Mouse (Mus musculus): ENCODE data around the gene Elmo1.

DNA sequence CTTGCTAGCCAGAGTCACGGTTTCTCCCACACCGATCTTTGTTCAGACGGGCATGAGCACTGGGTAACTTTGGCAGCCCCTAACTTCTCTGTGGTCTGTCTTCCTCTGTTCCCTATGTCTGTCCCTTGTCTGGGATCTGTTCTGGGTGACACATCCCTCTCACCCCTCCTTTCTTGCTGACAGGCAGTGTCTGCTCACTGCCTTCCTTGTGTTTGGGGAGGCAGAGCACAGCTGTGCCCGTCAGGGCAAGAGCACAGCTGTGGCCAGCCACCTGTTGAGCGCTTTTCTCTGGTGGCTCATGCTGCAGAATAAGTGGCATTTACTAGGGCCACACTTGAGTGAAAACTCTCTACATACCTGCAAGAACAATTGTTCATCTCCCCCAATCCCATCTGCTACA, 116.7 kb downstream of the Elmo1 start:
- TF ChIP-seq SRF (IDR thresholded peaks at IDR 0.05; ENCODE audit: control insufficient read depth, insufficient read length, low read depth): no peak
- no peak for TF ChIP-seq POLR2A (IDR thresholded peaks at IDR 0.05; ENCODE audit: insufficient read length, low read depth)
- TF ChIP-seq MYOG (IDR thresholded peaks at IDR 0.05; ENCODE audit: control insufficient read depth in 1 of 3, insufficient read depth in 1 of 3, insufficient read length in 2 of 3, low read depth in 2 of 3): peak; percentile 44 to 83 (median 82)
- no peak for TF ChIP-seq CEBPB (IDR thresholded peaks at IDR 0.05; ENCODE audit: insufficient read depth, poor library complexity, severe bottlenecking)
- no peak for TF ChIP-seq USF1 (IDR thresholded peaks at IDR 0.05; ENCODE audit: low read depth)
- peak; percentile 68 for TF ChIP-seq TCF3 (IDR thresholded peaks at IDR 0.05; ENCODE audit: insufficient read length, low read depth)
- TF ChIP-seq MAX (IDR thresholded peaks at IDR 0.05; ENCODE audit: low read depth): no peak
- no peak for TF ChIP-seq POLR2AphosphoS2 (IDR thresholded peaks at IDR 0.05; ENCODE audit: insufficient read length, low read depth)
- no peak for TF ChIP-seq E2F4 (IDR thresholded peaks at IDR 0.05; ENCODE audit: insufficient read depth)
- no peak for TF ChIP-seq TCF12 (IDR thresholded peaks at IDR 0.05; ENCODE audit: insufficient read depth, poor library complexity, severe bottlenecking)
- no peak for TF ChIP-seq REST (IDR thresholded peaks at IDR 0.05; ENCODE audit: insufficient read depth, insufficient read length)
